Mouse (Mus musculus) heart, postnatal 14 days (tissue): ENCODE measurements around the gene Gdf1. TPM values are rescaled to one million over a fixed set of nuclear protein-coding genes. Genes with fewer than 3 reads are reported as not detected.

Experiments used
- DNase-seq, 2 experiments: peaks; one replicate each; pipeline ENCODE4 v3.0.0; 2021 to 2022
- intact Hi-C: fragments of 180-260 bp; cut with DNase I; formaldehyde crosslinking; loops from one replicate; pipeline ENCODE4 v1.15.1; 2025
- long read RNA-seq, 2 experiments: library from polyadenylated mRNA; stranded (forward); transcript quantifications; one replicate each; pipeline ENCODE4 v2.0.0; 2021
- total RNA-seq, 2 experiments: library from RNA; stranded (reverse); gene quantifications; 2 replicates each; pipeline ENCODE4 v1.2.3; 2021

The Gdf1 gene
- not detected for total RNA-seq
- long read RNA-seq, experiment 1: 0 reads
- long read RNA-seq, experiment 2: 0 reads

- DNase-seq: no peak
- intact Hi-C loops: no loop called here
Measured at GRCm38 (mm10) chr8:70329124-70329834, at the start of gene Gdf1. Gdf1 (plus strand) TSS chr8:70329817.

- intact Hi-C loops: no loop called here
- DNase-seq: no peak
Measured at GRCm38 (mm10) chr8:70281001-70281400, 48.6 kb upstream of the Gdf1 start.

GRCm38 (mm10) chr8:70282603-70283135 lies 46.9 kb upstream of the Gdf1 start, which contains the start of gene Homer3:
Homer3 (plus strand) TSS chr8:70282827.
- DNase-seq: peak; percentile 95 to 96
- intact Hi-C loops: no loop called here

- intact Hi-C loops: no loop called here
- peak in 1 of 2 experiments; percentile 59 for DNase-seq
Measured at GRCm38 (mm10) chr8:70283136-70284077, 46.2 kb upstream of the Gdf1 start.

- intact Hi-C loops: no loop called here
- no peak for DNase-seq
Measured at GRCm38 (mm10) chr8:70284421-70284820, 45.2 kb upstream of the Gdf1 start.

- no peak for DNase-seq
- intact Hi-C loops: no loop called here
Measured at GRCm38 (mm10) chr8:70285304-70285703, 44.3 kb upstream of the Gdf1 start.

GRCm38 (mm10) chr8:70286737-70287136 lies 42.9 kb upstream of the Gdf1 start:
- DNase-seq: no peak
- intact Hi-C loops: no loop called here

- DNase-seq: peak in 1 of 2 experiments; percentile 25
- intact Hi-C loops: no loop called here
Measured at GRCm38 (mm10) chr8:70293988-70294405, 35.6 kb upstream of the Gdf1 start.

GRCm38 (mm10) chr8:70300881-70301280 lies 28.7 kb upstream of the Gdf1 start:
- no peak for DNase-seq
- intact Hi-C loops: no loop called here

GRCm38 (mm10) chr8:70302358-70302890 lies 27.2 kb upstream of the Gdf1 start, which contains the start of the genes Ddx49 and Cope:
Ddx49 (minus strand) TSS chr8:70302489.
Cope (plus strand) TSS chr8:70302518.
- DNase-seq: peak; percentile 90 to 95
- intact Hi-C loops: no loop called here

GRCm38 (mm10) chr8:70302901-70303300 lies 26.7 kb upstream of the Gdf1 start:
- intact Hi-C loops: no loop called here
- DNase-seq: no peak

GRCm38 (mm10) chr8:70309311-70309710 lies 20.3 kb upstream of the Gdf1 start:
- intact Hi-C loops: no loop called here
- peak in 1 of 2 experiments; percentile 40 for DNase-seq

GRCm38 (mm10) chr8:70313399-70313798 lies 16.2 kb upstream of the Gdf1 start:
- intact Hi-C loops: no loop called here
- no peak for DNase-seq

GRCm38 (mm10) chr8:70315624-70316510 lies 13.8 kb upstream of the Gdf1 start, which contains the start of gene Cers1:
Cers1 (plus strand) TSS chr8:70315775.
- intact Hi-C loops: no loop called here
- peak; percentile 72 to 74 for DNase-seq

GRCm38 (mm10) chr8:70316511-70317504 lies 12.8 kb upstream of the Gdf1 start:
- DNase-seq: peak; percentile 31 to 52
- intact Hi-C loops: no loop called here

GRCm38 (mm10) chr8:70317872-70318271 lies 11.7 kb upstream of the Gdf1 start:
- no peak for DNase-seq

GRCm38 (mm10) chr8:70323716-70324115 lies 5.9 kb upstream of the Gdf1 start:
- DNase-seq: no peak
- intact Hi-C loops: no loop called here

More at GRCm38 (mm10) chr8:70317872-70318271, 11.7 kb upstream of the Gdf1 start:
- intact Hi-C loops: no loop called here

GRCm38 (mm10) chr8:70327512-70327911 lies 2.1 kb upstream of the Gdf1 start:
- DNase-seq: no peak
- intact Hi-C loops: no loop called here
